Mouse (Mus musculus) ES-Bruce4 (cell line): Measurements from ENCODE around the gene Pex11a. TPM values are rescaled to one million over a fixed set of nuclear protein-coding genes. Genes with fewer than 3 reads are reported as not detected.
A peak's percentile ranks its signal among the peaks of the same experiment; 100 is the strongest.

Experiments
- H3K27ac ChIP-seq: 2 replicates; pipeline ENCODE4 v1.5.1; 2012; ENCODE audit warnings: low read length, inconsistent platforms; ENCODE audit not compliant: insufficient read depth
- H3K27me3 ChIP-seq: 2 replicates; pipeline ENCODE4 v1.6.1; 2012; ENCODE audit warnings: mild to moderate bottlenecking, low read length, inconsistent platforms; ENCODE audit not compliant: control insufficient read depth, poor library complexity, insufficient read depth, severe bottlenecking
- H3K36me3 ChIP-seq: 2 replicates; pipeline ENCODE4 v1.6.1; 2012; ENCODE audit warnings: inconsistent platforms, mild to moderate bottlenecking, low read length, moderate library complexity; ENCODE audit not compliant: control insufficient read depth, poor library complexity, insufficient read depth, severe bottlenecking
- H3K4me1 ChIP-seq: one replicate; pipeline ENCODE4 v1.8.1; 2011; ENCODE audit warnings: low read length; ENCODE audit not compliant: control insufficient read depth, insufficient read depth
- H3K4me3 ChIP-seq: 2 replicates; pipeline ENCODE4 v1.5.1; 2011; ENCODE audit warnings: low read depth, mild to moderate bottlenecking, low read length
- H3K9ac ChIP-seq: 2 replicates; pipeline ENCODE4 v1.6.1; 2012; ENCODE audit warnings: low read depth, mild to moderate bottlenecking, inconsistent platforms; ENCODE audit not compliant: poor library complexity, severe bottlenecking
- H3K9me3 ChIP-seq: replicated peaks from 2 replicates; pipeline ENCODE4 v1.6.1; 2012; ENCODE audit warnings: mild to moderate bottlenecking, low read length, inconsistent platforms; ENCODE audit not compliant: control insufficient read depth, poor library complexity, insufficient read depth, severe bottlenecking
- CTCF ChIP-seq: IDR thresholded peaks from one replicate; pipeline ENCODE4 v1.8.1; 2011; ENCODE audit warnings: low read depth, low read length
- EP300 ChIP-seq: IDR thresholded peaks from 2 replicates; pipeline ENCODE4 v1.6.1; 2011; ENCODE audit warnings: low read depth, low read length; ENCODE audit not compliant: insufficient read depth
- POLR2A ChIP-seq: IDR thresholded peaks from one replicate; pipeline ENCODE4 v1.8.1; 2011; ENCODE audit warnings: low read length; ENCODE audit not compliant: insufficient read depth
- polyA plus RNA-seq: library from polyadenylated mRNA; stranded (reverse); fragments of >200 nt; gene quantifications from 2 replicates; pipeline ENCODE4 v1.2.4, GENCODE M21; 2011; ENCODE audit warnings: low read depth; ENCODE audit not compliant: missing spikeins, insufficient read depth, insufficient read length

The Pex11a gene
- polyA plus RNA-seq, 1 experiment: 7.8 TPM

DNA sequence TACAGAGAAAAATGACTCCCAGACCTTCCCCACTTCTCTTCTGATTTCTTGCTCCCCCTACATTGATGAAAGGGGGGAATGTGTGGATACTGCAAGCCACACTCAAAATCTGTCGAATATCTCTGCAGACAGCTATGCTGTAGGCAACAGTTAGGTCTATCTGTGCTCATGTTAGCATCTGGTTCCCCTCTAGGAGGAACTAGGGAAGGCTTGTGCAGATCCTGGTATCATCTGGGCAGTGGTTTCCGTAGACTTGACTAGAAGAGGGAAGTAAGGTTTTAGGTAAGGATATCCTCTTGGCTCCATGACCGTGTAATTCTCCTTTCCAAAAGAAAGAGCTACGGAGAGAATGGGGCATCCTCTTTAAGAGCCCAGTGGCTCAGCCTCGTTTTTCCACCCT lies 1.7 kb upstream of the Pex11a start:
- Histone ChIP-seq H3K4me3 (no peak overlapping the region), H3K4me1 (no peaks in the 10 kb centered on the region), H3K9me3 (no peaks in the 10 kb centered on the region), H3K27me3 (no peaks in the 10 kb centered on the region), H3K27ac (no peak overlapping the region), H3K36me3 (no peaks in the 10 kb centered on the region), H3K9ac (no peak overlapping the region)
- TF ChIP-seq EP300 (no peak), POLR2A (no peak), CTCF (no peak)

DNA sequence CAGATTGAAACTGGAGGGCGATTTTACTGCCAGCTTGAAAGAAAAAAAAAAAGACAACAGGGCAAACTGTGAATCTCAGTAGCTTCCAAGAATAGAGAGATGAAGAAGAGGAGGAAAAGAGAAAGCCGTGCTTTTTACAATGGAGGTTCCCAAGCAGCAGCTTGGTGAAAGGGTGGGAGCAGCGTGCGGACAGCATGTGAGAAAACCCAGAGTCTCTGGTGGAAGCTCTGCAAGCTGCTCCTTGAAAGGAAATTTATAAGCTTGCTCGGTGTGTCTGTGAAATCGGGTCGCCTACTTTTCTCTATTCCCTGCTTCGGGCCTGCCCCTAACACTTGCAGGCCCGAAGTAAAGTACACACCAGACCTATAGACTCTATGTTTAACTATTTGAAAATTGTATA lies 1.1 kb upstream of the Pex11a start:
- TF ChIP-seq EP300: no peak
- TF ChIP-seq CTCF: no peak
- no peak for TF ChIP-seq POLR2A
- Histone ChIP-seq H3K27ac (no peak overlapping the region), H3K9ac (no peak overlapping the region), H3K27me3 (no peaks in the 10 kb centered on the region), H3K36me3 (no peaks in the 10 kb centered on the region), H3K9me3 (no peaks in the 10 kb centered on the region), H3K4me3 (no peak overlapping the region), H3K4me1 (no peaks in the 10 kb centered on the region)

DNA sequence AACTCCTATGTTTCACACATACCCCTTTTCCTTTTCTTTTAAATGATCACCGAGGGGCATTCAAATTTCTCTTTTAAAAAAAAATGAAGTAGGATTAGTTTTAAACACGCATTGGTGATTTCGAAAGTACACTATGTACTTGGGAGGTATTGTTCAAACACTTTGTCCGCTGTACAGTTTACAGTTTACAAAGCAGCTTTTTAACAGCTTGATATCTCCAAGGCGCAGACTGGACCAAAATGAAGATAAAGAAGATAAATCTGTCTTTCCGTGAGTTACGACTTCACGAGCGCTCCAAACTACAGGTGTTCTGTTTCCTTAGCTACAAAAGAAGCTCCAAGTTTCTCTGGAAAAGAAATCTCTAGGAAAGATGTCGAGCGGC lies 663 bp downstream of the Pex11a start:
- peak overlapping the region; percentile 92 for H3K4me3 ChIP-seq
- H3K36me3 ChIP-seq: peaks cover under 1% of the 10 kb centered on the region; the same call in 1 of the 2 replicates
- H3K27me3 ChIP-seq: no peaks in the 10 kb centered on the region
- H3K27ac ChIP-seq: no peak overlapping the region
- no peak for TF ChIP-seq POLR2A
- no peak for TF ChIP-seq CTCF
- TF ChIP-seq EP300: no peak
- H3K4me1 ChIP-seq: no peaks in the 10 kb centered on the region
- H3K9ac ChIP-seq: peak overlapping the region; percentile 80
- H3K9me3 ChIP-seq: no peaks in the 10 kb centered on the region

DNA sequence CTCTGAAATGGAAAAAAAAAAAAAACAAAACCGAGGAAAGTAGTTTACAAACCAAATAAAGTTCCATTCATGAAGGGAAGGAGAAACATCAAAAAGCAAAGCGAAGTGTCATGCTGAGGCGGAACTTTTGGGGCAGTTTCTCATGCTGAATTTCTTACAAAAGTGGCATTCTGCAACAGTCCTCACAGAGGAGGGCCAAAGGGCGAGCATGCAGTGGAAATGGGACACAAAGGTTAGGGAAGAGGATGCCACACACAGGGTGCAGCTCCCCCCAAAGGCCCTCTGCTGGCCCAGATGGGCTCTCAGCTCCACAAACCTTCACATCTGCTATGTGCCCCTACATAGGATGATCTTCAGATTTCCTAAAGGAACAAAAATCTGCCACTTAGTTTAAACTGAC lies 2.7 kb downstream of the Pex11a start:
- no peak overlapping the region for H3K4me3 ChIP-seq
- H3K36me3 ChIP-seq: peaks cover 2% of the 10 kb centered on the region; the same call in 1 of the 2 replicates
- H3K4me1 ChIP-seq: no peaks in the 10 kb centered on the region
- H3K9ac ChIP-seq: no peak overlapping the region
- no peaks in the 10 kb centered on the region for H3K27me3 ChIP-seq
- H3K9me3 ChIP-seq: no peaks in the 10 kb centered on the region
- TF ChIP-seq EP300 (no peak), POLR2A (no peak), CTCF (no peak)
- H3K27ac ChIP-seq: no peak overlapping the region

DNA sequence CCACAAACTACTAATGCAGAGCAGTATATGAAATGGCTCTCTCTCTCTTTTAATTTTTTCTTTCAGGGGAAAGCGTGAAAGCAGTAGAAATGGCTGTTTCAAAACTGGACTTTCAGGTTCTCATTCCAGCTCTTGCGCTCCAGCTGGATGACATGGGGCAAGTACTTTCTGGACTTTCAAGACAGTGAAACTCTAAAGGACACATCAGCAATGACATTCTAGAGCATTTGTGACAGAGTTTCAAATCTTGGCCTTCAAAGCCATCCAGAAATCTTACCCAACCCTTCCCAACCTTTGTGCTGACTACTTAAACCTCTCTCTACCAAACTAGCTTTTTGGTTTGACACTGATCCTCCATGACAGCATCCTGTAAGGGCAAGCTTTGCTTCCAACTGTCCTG lies 4.0 kb downstream of the Pex11a start:
- Histone ChIP-seq H3K27me3 (no peaks in the 10 kb centered on the region), H3K9ac (no peak overlapping the region), H3K9me3 (no peaks in the 10 kb centered on the region), H3K4me3 (no peak overlapping the region), H3K4me1 (no peaks in the 10 kb centered on the region), H3K36me3 (peaks cover 2% of the 10 kb centered on the region; the same call in 1 of the 2 replicates), H3K27ac (no peak overlapping the region)
- TF ChIP-seq EP300 (no peak), CTCF (no peak), POLR2A (no peak)

DNA sequence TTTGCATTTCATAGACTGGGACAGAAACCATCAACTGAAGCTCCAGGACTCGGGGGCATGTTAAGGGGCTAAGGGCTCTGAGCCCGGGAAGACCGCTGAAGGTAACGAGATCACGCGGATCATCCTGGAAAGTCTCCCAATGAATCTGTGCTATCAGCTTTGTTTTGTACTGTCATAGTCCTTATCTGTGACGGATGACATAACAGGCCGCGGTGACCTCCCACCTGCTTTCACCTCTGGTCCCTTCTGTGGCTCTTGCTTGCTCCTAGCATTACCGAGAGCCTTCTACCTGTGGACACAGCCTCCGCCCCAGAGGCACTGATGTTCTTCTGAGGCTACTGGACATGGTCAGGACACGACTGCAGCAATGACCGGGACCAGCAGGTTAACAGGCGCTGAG lies 6.4 kb downstream of the Pex11a start:
- Histone ChIP-seq H3K36me3 (peaks cover 2% of the 10 kb centered on the region; the same call in 1 of the 2 replicates), H3K9ac (no peak overlapping the region), H3K4me1 (no peaks in the 10 kb centered on the region), H3K27ac (no peak overlapping the region), H3K9me3 (no peaks in the 10 kb centered on the region), H3K4me3 (no peak overlapping the region), H3K27me3 (no peaks in the 10 kb centered on the region)
- no peak for TF ChIP-seq POLR2A
- TF ChIP-seq EP300: no peak
- no peak for TF ChIP-seq CTCF
